Mouse (Mus musculus): Measurements from ENCODE around the gene Micu1. TPM values are rescaled to one million over a fixed set of nuclear protein-coding genes. Genes with fewer than 3 reads are reported as not detected.

The Micu1 gene
- polyA plus RNA-seq, 1 experiment from 2014 or later, result 56.2 TPM

- Histone ChIP-seq H3K36me3 (ENCODE audit: control insufficient read depth, insufficient read depth, low read length) (no peaks in the 10 kb centered on the region), H3K4me2 (replicated peaks; ENCODE audit: low read depth) (no peak overlapping the region), H3K9ac (ENCODE audit: low read length) (no peak overlapping the region), H3K9me3 (ENCODE audit: control insufficient read depth, low read length) (no peaks in the 10 kb centered on the region), H3K4me1 (replicated peaks; ENCODE audit: control insufficient read depth, insufficient read depth) (no peaks in the 10 kb centered on the region), H3K27me3 (ENCODE audit: control insufficient read depth, insufficient read depth, low read length) (no peaks in the 10 kb centered on the region), H3K4me3 (ENCODE audit: low read depth, low read length) (no peak overlapping the region), H3K27ac (replicated peaks) (no peak overlapping the region)
- peak; percentile 67 for ATAC-seq (ENCODE audit: low FRiP score, low TSS enrichment)
- TF ChIP-seq EP300 (optimal IDR thresholded peaks at IDR 0.05) (no peak), CTCF (IDR thresholded peaks at IDR 0.05; ENCODE audit: low read depth) (no peak)
- 57% methylated on average over 4 of the region's 4 CpGs for WGBS
- peak; percentile 36 for DNase-seq (ENCODE audit: low spot score)
Measured at GRCm38 (mm10) chr10:59809991-59810574, 107.8 kb downstream of the Micu1 start.

- Histone ChIP-seq H3K9ac (ENCODE audit: low read length) (no peak overlapping the region), H3K4me1 (replicated peaks; ENCODE audit: control insufficient read depth, insufficient read depth) (no peaks in the 10 kb centered on the region), H3K4me3 (ENCODE audit: low read depth, low read length) (no peak overlapping the region), H3K27me3 (ENCODE audit: control insufficient read depth, insufficient read depth, low read length) (no peaks in the 10 kb centered on the region), H3K9me3 (ENCODE audit: control insufficient read depth, low read length) (no peaks in the 10 kb centered on the region), H3K4me2 (replicated peaks; ENCODE audit: low read depth) (no peak overlapping the region), H3K36me3 (ENCODE audit: control insufficient read depth, insufficient read depth, low read length) (no peaks in the 10 kb centered on the region), H3K27ac (replicated peaks) (no peak overlapping the region)
- no peak for TF ChIP-seq EP300 (optimal IDR thresholded peaks at IDR 0.05)
- TF ChIP-seq CTCF (IDR thresholded peaks at IDR 0.05; ENCODE audit: low read depth), result peak; percentile 56
- no peak for DNase-seq (ENCODE audit: low spot score)
- no peak for ATAC-seq (ENCODE audit: low FRiP score, low TSS enrichment)
- 38% methylated on average over 13 of the region's 13 CpGs for WGBS
Measured at GRCm38 (mm10) chr10:59812939-59813338, 110.7 kb downstream of the Micu1 start.

- no peak overlapping the region for H3K4me2 ChIP-seq (replicated peaks; ENCODE audit: low read depth)
- no peak for DNase-seq (ENCODE audit: low spot score)
- no peaks in the 10 kb centered on the region for H3K27me3 ChIP-seq (ENCODE audit: control insufficient read depth, insufficient read depth, low read length)
- no peaks in the 10 kb centered on the region for H3K4me1 ChIP-seq (replicated peaks; ENCODE audit: control insufficient read depth, insufficient read depth)
- H3K9me3 ChIP-seq (ENCODE audit: control insufficient read depth, low read length), result no peaks in the 10 kb centered on the region
- no peak overlapping the region for H3K4me3 ChIP-seq (ENCODE audit: low read depth, low read length)
- no peak overlapping the region for H3K27ac ChIP-seq (replicated peaks)
- TF ChIP-seq EP300 (optimal IDR thresholded peaks at IDR 0.05) (no peak), CTCF (IDR thresholded peaks at IDR 0.05; ENCODE audit: low read depth) (no peak)
- WGBS, result 82% methylated on average over 9 of the region's 9 CpGs
- H3K36me3 ChIP-seq (ENCODE audit: control insufficient read depth, insufficient read depth, low read length), result no peaks in the 10 kb centered on the region
- H3K9ac ChIP-seq (ENCODE audit: low read length), result no peak overlapping the region
- ATAC-seq (ENCODE audit: low FRiP score, low TSS enrichment), result no peak
Measured at GRCm38 (mm10) chr10:59813759-59814158, 111.5 kb downstream of the Micu1 start.

GRCm38 (mm10) chr10:59814505-59815155 lies 112.4 kb downstream of the Micu1 start:
- no peaks in the 10 kb centered on the region for H3K36me3 ChIP-seq (ENCODE audit: control insufficient read depth, insufficient read depth, low read length)
- peak; percentile 38 for DNase-seq (ENCODE audit: low spot score)
- H3K9me3 ChIP-seq (ENCODE audit: control insufficient read depth, low read length), result no peaks in the 10 kb centered on the region
- no peak for TF ChIP-seq EP300 (optimal IDR thresholded peaks at IDR 0.05)
- TF ChIP-seq CTCF (IDR thresholded peaks at IDR 0.05; ENCODE audit: low read depth), result peak; percentile 81
- no peak overlapping the region for H3K4me3 ChIP-seq (ENCODE audit: low read depth, low read length)
- 73% methylated on average over 7 of the region's 7 CpGs for WGBS
- H3K4me1 ChIP-seq (replicated peaks; ENCODE audit: control insufficient read depth, insufficient read depth), result no peaks in the 10 kb centered on the region
- ATAC-seq (ENCODE audit: low FRiP score, low TSS enrichment), result no peak
- no peak overlapping the region for H3K27ac ChIP-seq (replicated peaks)
- no peak overlapping the region for H3K4me2 ChIP-seq (replicated peaks; ENCODE audit: low read depth)
- H3K9ac ChIP-seq (ENCODE audit: low read length), result no peak overlapping the region
- H3K27me3 ChIP-seq (ENCODE audit: control insufficient read depth, insufficient read depth, low read length), result no peaks in the 10 kb centered on the region

GRCm38 (mm10) chr10:59816569-59816968 lies 114.3 kb downstream of the Micu1 start:
- H3K4me1 ChIP-seq (replicated peaks; ENCODE audit: control insufficient read depth, insufficient read depth), result no peaks in the 10 kb centered on the region
- TF ChIP-seq EP300 (optimal IDR thresholded peaks at IDR 0.05), result no peak
- TF ChIP-seq CTCF (IDR thresholded peaks at IDR 0.05; ENCODE audit: low read depth), result no peak
- H3K9ac ChIP-seq (ENCODE audit: low read length), result no peak overlapping the region
- ATAC-seq (ENCODE audit: low FRiP score, low TSS enrichment) (no peak), DNase-seq (ENCODE audit: low spot score) (no peak)
- H3K9me3 ChIP-seq (ENCODE audit: control insufficient read depth, low read length), result no peaks in the 10 kb centered on the region
- no peaks in the 10 kb centered on the region for H3K36me3 ChIP-seq (ENCODE audit: control insufficient read depth, insufficient read depth, low read length)
- H3K27ac ChIP-seq (replicated peaks), result no peak overlapping the region
- no peak overlapping the region for H3K4me3 ChIP-seq (ENCODE audit: low read depth, low read length)
- no peak overlapping the region for H3K4me2 ChIP-seq (replicated peaks; ENCODE audit: low read depth)
- no peaks in the 10 kb centered on the region for H3K27me3 ChIP-seq (ENCODE audit: control insufficient read depth, insufficient read depth, low read length)
- WGBS, result 81% methylated on average over 6 of the region's 6 CpGs

- WGBS, result 26% methylated on average over 2 of the region's 2 CpGs
- Histone ChIP-seq H3K9ac (ENCODE audit: low read length) (no peak overlapping the region), H3K36me3 (ENCODE audit: control insufficient read depth, insufficient read depth, low read length) (no peaks in the 10 kb centered on the region), H3K27ac (replicated peaks) (no peak overlapping the region), H3K27me3 (ENCODE audit: control insufficient read depth, insufficient read depth, low read length) (no peaks in the 10 kb centered on the region), H3K4me2 (replicated peaks; ENCODE audit: low read depth) (no peak overlapping the region), H3K4me1 (replicated peaks; ENCODE audit: control insufficient read depth, insufficient read depth) (no peaks in the 10 kb centered on the region), H3K9me3 (ENCODE audit: control insufficient read depth, low read length) (no peaks in the 10 kb centered on the region), H3K4me3 (ENCODE audit: low read depth, low read length) (no peak overlapping the region)
- DNase-seq (ENCODE audit: low spot score) (no peak), ATAC-seq (ENCODE audit: low FRiP score, low TSS enrichment) (peak; percentile 48; the same call in 1 of the 2 replicates)
- TF ChIP-seq EP300 (optimal IDR thresholded peaks at IDR 0.05), result no peak
- peak; percentile 78 for TF ChIP-seq CTCF (IDR thresholded peaks at IDR 0.05; ENCODE audit: low read depth)
Measured at GRCm38 (mm10) chr10:59817528-59817927, 115.3 kb downstream of the Micu1 start.

Data from stomach, postnatal 0 days (tissue).